Mouse (Mus musculus) lung, embryonic 14.5 days (tissue): ENCODE results near the gene Tenm4. TPM values are rescaled to one million over a fixed set of nuclear protein-coding genes. Genes with fewer than 3 reads are reported as not detected.

Experiments
- ATAC-seq: fragments of 200-750 bp; cut with Nextera tagmentation; 2 replicates; pipeline ENCODE4 v1.8.0; 2017; ENCODE audit warnings: mild to moderate bottlenecking, moderate TSS enrichment, moderate library complexity; ENCODE audit not compliant: insufficient read depth
- DNase-seq: peaks from one replicate; pipeline ENCODE4 v3.0.0-alpha.2; 2015
- H3K27ac ChIP-seq: fragments of 300-500 bp; sonication (generic); 2 replicates; pipeline ENCODE4 v1.5.1; 2014; ENCODE audit warnings: low read depth, mild to moderate bottlenecking, moderate library complexity
- H3K27me3 ChIP-seq: fragments of 300-500 bp; sonication (generic); 2 replicates; pipeline ENCODE4 v1.6.1; 2014; ENCODE audit warnings: low read length, control low read depth; ENCODE audit not compliant: insufficient read depth
- H3K36me3 ChIP-seq: fragments of 300-500 bp; sonication (generic); 2 replicates; pipeline ENCODE4 v1.6.1; 2014; ENCODE audit warnings: control low read depth; ENCODE audit not compliant: insufficient read depth
- H3K4me1 ChIP-seq: fragments of 300-500 bp; sonication (generic); 2 replicates; pipeline ENCODE4 v1.6.1; 2014; ENCODE audit warnings: antibody characterized with exemption, control low read depth; ENCODE audit not compliant: insufficient read depth
- H3K4me2 ChIP-seq: fragments of 300-500 bp; sonication (generic); 2 replicates; pipeline ENCODE4 v1.6.1; 2014; ENCODE audit warnings: mild to moderate bottlenecking
- H3K4me3 ChIP-seq: fragments of 300-500 bp; sonication (generic); 2 replicates; pipeline ENCODE4 v1.5.1; 2014; ENCODE audit warnings: low read depth, low read length
- H3K9ac ChIP-seq: fragments of 300-500 bp; sonication (generic); 2 replicates; pipeline ENCODE4 v1.6.1; 2014
- H3K9me3 ChIP-seq: fragments of 300-500 bp; sonication (generic); 2 replicates; pipeline ENCODE4 v1.6.1; 2016; ENCODE audit warnings: low read depth, low read length, control low read depth
- CTCF ChIP-seq: IDR thresholded peaks from 2 replicates; pipeline ENCODE4 v1.5.1; 2016; ENCODE audit warnings: antibody characterized with exemption, low read depth
- WGBS: fragments of 180-500 bp; shearing (Covaris S2); extraction: QIAGEN DNeasy Blood & Tissue Kit; methylation state at CpG from one replicate; pipeline ENCODE4 v1.1.7; 2014; 5-methylcytosine and 5-hydroxymethylcytosine counted together
- polyA plus RNA-seq: library from polyadenylated mRNA; unstranded; fragments of >200 nt; fragmentation: Nextera tagmentation; extraction: Ambion mirVana; gene quantifications from 2 replicates; pipeline ENCODE4 v1.2.1, GENCODE M21; 2014

Tenm4 gene
- polyA plus RNA-seq, 1 experiment from 2014 or later, result 24.9 TPM

GRCm38 (mm10) chr7:96707112-96707511 is 536.1 kb downstream of the Tenm4 start:
- TF ChIP-seq CTCF, result no peak

GRCm38 (mm10) chr7:96708071-96708470 is 537.0 kb downstream of the Tenm4 start:
- Histone ChIP-seq H3K4me3 (no peak overlapping the region), H3K4me1 (no peaks in the 10 kb centered on the region), H3K9ac (no peak overlapping the region), H3K9me3 (no peaks in the 10 kb centered on the region), H3K36me3 (no peaks in the 10 kb centered on the region), H3K27me3 (no peaks in the 10 kb centered on the region), H3K4me2 (no peak overlapping the region), H3K27ac (no peak overlapping the region)
- ATAC-seq, result no peak
- DNase-seq, result no peak
- 67% methylated on average over 5 of the region's 5 CpGs for WGBS
- no peak for TF ChIP-seq CTCF

More at GRCm38 (mm10) chr7:96707112-96707511, 536.1 kb downstream of the Tenm4 start:
- H3K9ac ChIP-seq, result no peak overlapping the region
- ATAC-seq (no peak), DNase-seq (no peak)
- H3K9me3 ChIP-seq, result no peaks in the 10 kb centered on the region
- H3K27me3 ChIP-seq, result no peaks in the 10 kb centered on the region
- 83% methylated on average over 2 of the region's 2 CpGs for WGBS
- no peak overlapping the region for H3K4me3 ChIP-seq
- no peak overlapping the region for H3K27ac ChIP-seq
- H3K4me2 ChIP-seq, result no peak overlapping the region
- H3K36me3 ChIP-seq, result no peaks in the 10 kb centered on the region
- no peaks in the 10 kb centered on the region for H3K4me1 ChIP-seq

GRCm38 (mm10) chr7:96708561-96708960 is 537.5 kb downstream of the Tenm4 start:
- H3K27me3 ChIP-seq, result no peaks in the 10 kb centered on the region
- no peak for DNase-seq

GRCm38 (mm10) chr7:96708968-96709367 is 537.9 kb downstream of the Tenm4 start:
- no peak overlapping the region for H3K4me3 ChIP-seq
- ATAC-seq, result no peak
- no peak overlapping the region for H3K9ac ChIP-seq
- H3K27ac ChIP-seq, result no peak overlapping the region
- no peak for DNase-seq
- no peak overlapping the region for H3K4me2 ChIP-seq
- H3K27me3 ChIP-seq, result no peaks in the 10 kb centered on the region
- TF ChIP-seq CTCF, result no peak
- no peaks in the 10 kb centered on the region for H3K36me3 ChIP-seq
- no peaks in the 10 kb centered on the region for H3K4me1 ChIP-seq
- no peaks in the 10 kb centered on the region for H3K9me3 ChIP-seq
- 90% methylated on average over 8 of the region's 8 CpGs for WGBS

More at GRCm38 (mm10) chr7:96708561-96708960, 537.5 kb downstream of the Tenm4 start:
- Histone ChIP-seq H3K27ac (no peak overlapping the region), H3K4me1 (no peaks in the 10 kb centered on the region), H3K9me3 (no peaks in the 10 kb centered on the region), H3K4me3 (no peak overlapping the region), H3K36me3 (no peaks in the 10 kb centered on the region), H3K4me2 (no peak overlapping the region), H3K9ac (no peak overlapping the region)
- ATAC-seq, result no peak
- TF ChIP-seq CTCF, result no peak
- 76% methylated on average over 5 of the region's 5 CpGs for WGBS

GRCm38 (mm10) chr7:96709891-96710290 is 538.8 kb downstream of the Tenm4 start:
- Histone ChIP-seq H3K4me3 (no peak overlapping the region), H3K36me3 (no peaks in the 10 kb centered on the region), H3K27ac (no peak overlapping the region), H3K27me3 (no peaks in the 10 kb centered on the region), H3K4me1 (no peaks in the 10 kb centered on the region), H3K9ac (no peak overlapping the region), H3K4me2 (no peak overlapping the region), H3K9me3 (no peaks in the 10 kb centered on the region)
- no peak for TF ChIP-seq CTCF
- no peak for DNase-seq
- 75% methylated on average over 4 of the region's 4 CpGs for WGBS
- ATAC-seq, result no peak

GRCm38 (mm10) chr7:96710658-96711071 is 539.6 kb downstream of the Tenm4 start:
- no peak overlapping the region for H3K9ac ChIP-seq
- no peaks in the 10 kb centered on the region for H3K27me3 ChIP-seq
- 52% methylated on average over 1 of the region's 1 CpGs for WGBS
- H3K36me3 ChIP-seq, result no peaks in the 10 kb centered on the region
- DNase-seq (no peak), ATAC-seq (no peak)
- no peaks in the 10 kb centered on the region for H3K9me3 ChIP-seq
- no peak overlapping the region for H3K4me3 ChIP-seq
- no peak for TF ChIP-seq CTCF
- no peak overlapping the region for H3K27ac ChIP-seq
- H3K4me2 ChIP-seq, result no peak overlapping the region
- no peaks in the 10 kb centered on the region for H3K4me1 ChIP-seq

GRCm38 (mm10) chr7:96712876-96713275 is 541.8 kb downstream of the Tenm4 start:
- no peak for DNase-seq
- no peak for TF ChIP-seq CTCF
- Histone ChIP-seq H3K9me3 (no peaks in the 10 kb centered on the region), H3K4me3 (no peak overlapping the region), H3K4me2 (no peak overlapping the region), H3K36me3 (no peaks in the 10 kb centered on the region), H3K27ac (no peak overlapping the region), H3K4me1 (no peaks in the 10 kb centered on the region), H3K9ac (no peak overlapping the region), H3K27me3 (no peaks in the 10 kb centered on the region)
- ATAC-seq, result no peak

- Histone ChIP-seq H3K27ac (no peak overlapping the region), H3K27me3 (no peaks in the 10 kb centered on the region), H3K9me3 (no peaks in the 10 kb centered on the region), H3K4me2 (no peak overlapping the region), H3K4me3 (no peak overlapping the region), H3K9ac (no peak overlapping the region), H3K36me3 (no peaks in the 10 kb centered on the region), H3K4me1 (no peaks in the 10 kb centered on the region)
- TF ChIP-seq CTCF, result no peak
- ATAC-seq (no peak), DNase-seq (no peak)
- WGBS, result 87% methylated on average over 4 of the region's 4 CpGs
These were observed 545.9 kb downstream of the Tenm4 start for GRCm38 (mm10) chr7:96716911-96717310.
